Mouse (Mus musculus): ENCODE measurements around the gene Faxc. TPM values are rescaled to one million over a fixed set of nuclear protein-coding genes. Genes with fewer than 3 reads are reported as not detected.

The Faxc gene
- total RNA-seq, 2 experiments from 2014 or later = 113 to 116 TPM

GRCm38 (mm10) chr4:22018414-22018813 lies 87.3 kb downstream of the Faxc start:
- DNase-seq = no peak
- intact Hi-C loops (cut with DNase I) = loop anchor here (5.0 kb wide), 1 partner anchor 459 kb away; no protein-coding TSS in a partner anchor

GRCm38 (mm10) chr4:22029951-22030350 lies 98.8 kb downstream of the Faxc start:
- intact Hi-C loops (cut with DNase I) = no loop called here
- DNase-seq = no peak

Other genes starting within 250 kb of the Faxc start
- not detected for gene Prdm13, start 245.4 kb upstream of the Faxc start, total RNA-seq (2021)
- 10 to 100 TPM; 39.0 to 41.9 TPM for gene Ccnc, start 203.6 kb upstream of the Faxc start, total RNA-seq (2021)
- 10 to 100 TPM; 16.7 to 19.7 TPM for gene Usp45, start 164.2 kb upstream of the Faxc start, total RNA-seq (2021)
- 10 to 100 TPM in 1 of 2 experiments, 1 to 10 TPM in 1; 9.9 to 11.6 TPM for gene Tstd3, start 164.1 kb upstream of the Faxc start, total RNA-seq (2021)
- 100 to 1,000 TPM; 152 to 161 TPM for gene Pnisr, start 83.7 kb upstream of the Faxc start, total RNA-seq (2021)
- gene Coq3, start 51.7 kb upstream of the Faxc start, total RNA-seq (2021) = 10 to 100 TPM; 14.4 to 15.1 TPM